Comparison of ENCODE assay signal across 18 mouse cellular contexts in genomic region chr8:126368349-126369054, GRCm38 (mm10). TPM values are rescaled to one million over a fixed set of nuclear protein-coding genes. Genes with fewer than 3 reads are reported as not detected.
DNase-seq lines count a peak whose midpoint lies in the region; ATAC-seq and TF ChIP-seq lines count a peak whose summit lies in the region.
"Had no signal": no experiment of that assay in that cellular context is flagged by ENCODE, and none has a peak within 500 bp of the region (broad histone marks: within the 10 kb centered on the region; RNA-seq: fewer than 3 reads in every experiment).

No protein-coding gene starts in this region.

- no peak for ATAC-seq in midbrain, postnatal 0 days (ENCODE audit: low FRiP score)
- ATAC-seq in midbrain, embryonic 14.5 days (ENCODE audit: low FRiP score, low TSS enrichment): no peak
- ATAC-seq: forebrain, embryonic 13.5 days; lung, postnatal 0 days had no signal

- no peaks in the 10 kb centered on the region for H3K27me3 ChIP-seq in midbrain, postnatal 0 days (ENCODE audit: insufficient read depth, low read length)
- H3K27me3 ChIP-seq in midbrain, embryonic 14.5 days (ENCODE audit: control insufficient read depth, insufficient read depth, low read length): no peaks in the 10 kb centered on the region
- H3K27me3 ChIP-seq in cerebellum, adult 2 months (ENCODE audit: control insufficient read depth, insufficient read depth, low read length): no peaks in the 10 kb centered on the region
- H3K27me3 ChIP-seq: forebrain, embryonic 13.5 days; liver, embryonic 13.5 days had no signal

- no peak for TF ChIP-seq CTCF in midbrain, postnatal 0 days (IDR thresholded peaks at IDR 0.05)
- no peak for TF ChIP-seq CTCF in cerebellum, adult 2 months (IDR thresholded peaks at IDR 0.05; ENCODE audit: borderline replicate concordance, insufficient read depth, low read depth, low read length)

- 77% methylated on average over 10 of the region's 10 CpGs for WGBS in midbrain, postnatal 0 days
- WGBS in midbrain, embryonic 14.5 days: 85% methylated on average over 10 of the region's 10 CpGs
- WGBS in cerebellum, adult 2 months: 15% methylated on average over 10 of the region's 10 CpGs

- 0 out of 2 replicates have a peak, but pooled peaks have one; percentile 10 for TF ChIP-seq POLR2A in cerebellum, adult 2 months (IDR thresholded peaks at IDR 0.05; ENCODE audit: borderline replicate concordance, insufficient read depth, low read length)

- H3K4me1 ChIP-seq in midbrain, postnatal 0 days (ENCODE audit: insufficient read depth, low read length): no peaks in the 10 kb centered on the region
- H3K4me1 ChIP-seq in midbrain, embryonic 14.5 days (ENCODE audit: control insufficient read depth, insufficient read depth, low read length): no peaks in the 10 kb centered on the region
- peaks cover 29% of the 10 kb centered on the region for H3K4me1 ChIP-seq in cerebellum, adult 2 months (ENCODE audit: control insufficient read depth, insufficient read depth, low read length)
- H3K4me1 ChIP-seq: forebrain, embryonic 13.5 days; megakaryocyte, embryonic 14.5 days had no signal

- H3K27ac ChIP-seq in midbrain, postnatal 0 days (ENCODE audit: low read depth, low read length): no peak overlapping the region
- H3K27ac ChIP-seq in midbrain, embryonic 14.5 days (replicated peaks; ENCODE audit: low read depth, low read length): no peak overlapping the region
- peak overlapping the region; percentile 53 for H3K27ac ChIP-seq in cerebellum, adult 2 months (ENCODE audit: insufficient read depth, low read length)
- H3K27ac ChIP-seq: forebrain, embryonic 13.5 days; limb, embryonic 10.5 days; liver, embryonic 13.5 days had no signal

- H3K9me3 ChIP-seq in midbrain, postnatal 0 days (ENCODE audit: low read length): no peaks in the 10 kb centered on the region
- H3K9me3 ChIP-seq in midbrain, embryonic 14.5 days (ENCODE audit: control insufficient read depth, low read length): no peaks in the 10 kb centered on the region
- H3K9me3 ChIP-seq: forebrain, embryonic 13.5 days; limb, embryonic 10.5 days; liver, embryonic 13.5 days; megakaryocyte, embryonic 14.5 days had no signal

- H3K36me3 ChIP-seq in midbrain, postnatal 0 days (ENCODE audit: insufficient read depth, low read length): no peaks in the 10 kb centered on the region
- H3K36me3 ChIP-seq in midbrain, embryonic 14.5 days (ENCODE audit: control insufficient read depth, insufficient read depth, low read length): no peaks in the 10 kb centered on the region
- H3K36me3 ChIP-seq: limb, embryonic 10.5 days; liver, embryonic 13.5 days had no signal

- H3K4me3 ChIP-seq in midbrain, postnatal 0 days (ENCODE audit: low read depth, low read length): no peak overlapping the region
- H3K4me3 ChIP-seq in midbrain, embryonic 14.5 days (replicated peaks; ENCODE audit: low read depth, low read length): no peak overlapping the region
- H3K4me3 ChIP-seq in cerebellum, adult 2 months (replicated peaks; ENCODE audit: insufficient read depth, low read depth, low read length): no peak overlapping the region
- H3K4me3 ChIP-seq: forebrain, embryonic 13.5 days; limb, embryonic 10.5 days; liver, embryonic 13.5 days; megakaryocyte, embryonic 14.5 days had no signal

- peak; percentile 68 for DNase-seq in midbrain, postnatal 0 days (ENCODE audit: low spot score)
- no peak for DNase-seq in midbrain, embryonic 14.5 days
- peak; percentile 90 to 92 for DNase-seq in cerebellum, adult 2 months
- peak; percentile 57 for DNase-seq in layer of hippocampus, adult 11-12 months (ENCODE audit: low spot score)
- DNase-seq in layer of hippocampus, postnatal 36 days: peak; percentile 50 to 56
- DNase-seq in thymus, postnatal 10 days (ENCODE audit: low spot score in 2 of 2): no peak
- DNase-seq in thymus, postnatal 14 days: no peak
- DNase-seq: B cell, adult 2 months; gastrocnemius, postnatal 25 days; heart, postnatal 36 days; kidney, adult 2 months; kidney, postnatal 36 days; liver, embryonic 13.5 days had no signal

- no peak overlapping the region for H3K4me2 ChIP-seq in midbrain, postnatal 0 days (ENCODE audit: low read depth, low read length, poor library complexity, severe bottlenecking)
- H3K4me2 ChIP-seq in midbrain, embryonic 14.5 days (ENCODE audit: low read length): no peak overlapping the region
- H3K4me2 ChIP-seq: forebrain, embryonic 13.5 days; heart, embryonic 11.5 days; liver, embryonic 13.5 days had no signal

- no peak overlapping the region for H3K9ac ChIP-seq in midbrain, postnatal 0 days (replicated peaks; ENCODE audit: low read length, poor library complexity, severe bottlenecking)
- H3K9ac ChIP-seq in midbrain, embryonic 14.5 days (replicated peaks; ENCODE audit: low read length): no peak overlapping the region
- H3K9ac ChIP-seq: forebrain, embryonic 13.5 days; liver, embryonic 13.5 days had no signal

RNA-seq across cellular contexts. Expression of gene Coa6, which starts 53.8 kb away (rescaled TPM):
- 11.2 and 22.8 TPM in 2 replicates for total RNA-seq in midbrain, postnatal 0 days (2014; rRNA removed)
- 44.9 and 45.1 TPM in 2 replicates for polyA plus RNA-seq in midbrain, postnatal 0 days (2015; fragmentation: Nextera tagmentation; extraction: Ambion mirVana)
- polyA plus RNA-seq in midbrain, embryonic 14.5 days (2014; fragmentation: Nextera tagmentation; extraction: Ambion mirVana): 41.4 and 42.8 TPM in 2 replicates
- 45.2 and 51.1 TPM in 2 replicates for polyA plus RNA-seq in cerebellum, adult 2 months (2012; rRNA removed)
- 10 to 100 TPM; 25.5 to 29.8 TPM for total RNA-seq in layer of hippocampus, postnatal 36 days (2021)

Comparison
In these comparisons a context has a peak if more than half of its experiments do, and no peak if none do; other contexts are left out.
1. DNase-seq: peak in midbrain, postnatal 0 days (single experiment), cerebellum, adult 2 months (2 of 2), layer of hippocampus, adult 11-12 months (single experiment) and layer of hippocampus, postnatal 36 days (2 of 2); none in midbrain, embryonic 14.5 days (single experiment), thymus, postnatal 10 days (0 of 2) and thymus, postnatal 14 days (single experiment).